Mouse (Mus musculus) right cerebral cortex, postnatal 14 days (tissue): ENCODE results near the gene Eif2d.
A peak's percentile ranks its signal among the peaks of the same experiment; 100 is the strongest.

Experiments used
- DNase-seq: peaks from one replicate; pipeline ENCODE4 v3.0.0; 2022

Eif2d gene

DNA sequence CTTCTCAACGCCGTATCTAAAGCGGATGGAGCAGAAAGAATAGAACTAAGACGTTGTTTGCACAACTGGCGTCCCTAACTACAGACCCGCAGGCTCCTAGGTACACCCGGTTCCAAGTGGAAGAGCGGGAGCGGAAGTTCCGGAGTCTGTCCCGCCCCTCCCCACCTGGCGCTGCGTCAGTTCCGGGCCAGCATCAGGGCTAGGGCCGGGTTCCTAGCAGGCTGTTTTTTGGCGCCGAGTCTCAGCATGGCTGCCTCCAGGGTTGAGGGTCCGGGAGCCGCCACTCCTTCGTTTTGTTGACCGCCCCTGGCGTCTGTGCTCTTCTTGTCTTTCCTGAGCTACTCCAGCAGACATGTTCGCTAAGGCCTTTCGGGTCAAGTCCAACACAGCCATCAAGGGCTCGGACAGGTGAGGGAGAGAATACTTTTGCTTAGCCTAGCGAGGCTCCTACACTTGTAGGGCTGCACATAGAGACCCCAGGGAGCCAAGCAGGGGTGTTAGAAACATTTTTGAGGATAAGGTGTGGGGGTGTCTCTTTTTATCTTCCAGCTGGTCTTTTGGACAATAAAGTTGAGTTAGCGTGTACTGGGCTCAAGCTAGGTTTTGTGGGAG lies at the start of gene Eif2d:
Gene Eif2d (plus strand): TSS at position 164 of the 612 bp plus-strand sequence.
- peak; percentile 87 for DNase-seq

DNA sequence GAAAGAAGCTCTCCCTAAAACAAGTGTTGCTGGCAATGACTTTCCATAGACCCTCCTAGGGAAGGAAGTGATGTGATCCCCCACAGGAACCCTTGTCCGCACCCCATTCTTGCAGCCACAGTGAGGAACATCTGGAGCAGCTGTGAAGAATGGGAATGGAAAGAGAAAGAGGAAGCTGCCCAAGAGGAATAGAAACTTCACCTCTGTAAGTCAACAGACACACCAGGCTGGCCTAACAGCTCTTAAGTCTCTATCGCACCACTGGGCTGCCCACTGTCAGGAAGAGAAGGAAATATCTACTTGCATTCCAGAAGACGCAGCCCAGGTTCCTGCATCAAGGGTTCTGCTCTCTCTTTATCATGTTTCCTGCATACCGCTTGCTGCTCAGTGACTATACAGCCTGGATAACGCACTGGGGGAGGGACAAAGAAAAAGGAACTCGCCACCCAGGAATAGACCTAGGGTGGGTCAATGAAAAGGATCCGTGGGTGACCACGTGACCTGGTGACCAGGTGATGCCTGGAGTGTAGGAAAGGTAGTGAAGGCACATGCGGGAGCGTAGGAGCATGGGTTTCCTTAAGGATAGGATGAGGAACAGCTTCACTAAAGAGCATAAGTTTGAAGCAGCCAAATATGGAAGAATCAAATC lies 49.1 kb upstream of the Eif2d start:
- DNase-seq = no peak

DNA sequence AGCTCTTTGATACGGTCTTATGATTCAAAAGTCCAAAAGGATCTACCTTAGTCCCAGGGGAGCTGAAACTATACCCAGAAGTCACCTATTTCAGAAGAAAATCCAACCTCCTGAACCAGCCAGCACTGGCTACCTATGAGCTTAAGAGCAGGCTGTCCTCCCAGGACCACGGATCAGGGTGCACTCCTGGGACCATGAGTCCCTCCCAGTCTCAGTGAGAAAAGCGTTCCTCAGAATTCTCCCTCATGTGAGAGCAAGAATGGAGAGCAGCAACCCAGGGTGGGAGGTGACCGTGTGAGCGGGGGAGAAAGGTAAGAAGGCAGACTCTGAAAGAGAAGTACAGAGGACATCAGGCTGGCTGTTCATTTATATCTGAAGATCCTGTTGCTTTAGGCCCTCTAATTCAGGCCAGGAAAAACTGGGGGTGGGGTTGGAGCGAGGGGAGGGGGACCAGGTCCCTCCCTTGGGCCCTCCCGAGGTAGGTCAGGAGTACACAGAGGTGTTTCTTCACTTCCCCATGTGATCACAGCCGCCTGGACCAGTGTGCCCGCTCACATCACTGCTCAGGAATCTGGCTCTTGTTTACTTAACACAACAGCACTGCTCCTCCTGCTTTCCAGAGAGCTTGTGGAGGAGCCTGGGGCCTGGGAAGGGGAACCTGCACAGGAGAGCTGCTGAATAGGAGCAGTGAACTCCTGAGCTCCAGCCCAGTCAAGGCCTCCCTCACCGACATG lies 45.2 kb upstream of the Eif2d start:
- DNase-seq = no peak

DNA sequence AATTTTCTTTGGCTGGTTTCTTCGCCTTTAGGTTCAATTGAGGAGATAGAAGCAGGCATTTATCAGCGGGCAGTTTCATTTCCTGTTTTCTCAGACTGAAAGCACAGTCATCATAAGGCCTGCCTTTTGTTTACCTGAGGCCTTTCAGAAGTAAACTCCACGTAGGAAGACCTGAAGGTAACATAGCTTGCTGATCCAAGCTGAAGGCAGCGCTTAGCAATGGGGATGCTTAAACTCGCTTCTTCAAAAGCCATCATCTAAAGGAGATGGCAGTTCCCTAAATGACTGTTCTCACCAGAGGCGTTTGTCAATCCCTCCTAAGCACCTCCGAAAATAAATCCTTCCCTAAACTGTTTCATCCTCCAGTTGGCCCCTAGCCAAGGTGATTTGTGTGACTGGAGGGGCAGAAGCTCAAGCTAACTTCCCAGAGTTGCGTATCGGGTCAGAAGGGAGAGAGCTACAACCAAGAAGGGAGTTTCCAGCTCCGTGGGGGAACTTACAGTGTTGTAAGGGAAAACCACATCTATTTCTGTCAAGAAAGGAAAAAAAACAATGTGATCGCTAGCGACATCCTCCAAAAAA lies 42.4 kb upstream of the Eif2d start:
- no peak for DNase-seq

DNA sequence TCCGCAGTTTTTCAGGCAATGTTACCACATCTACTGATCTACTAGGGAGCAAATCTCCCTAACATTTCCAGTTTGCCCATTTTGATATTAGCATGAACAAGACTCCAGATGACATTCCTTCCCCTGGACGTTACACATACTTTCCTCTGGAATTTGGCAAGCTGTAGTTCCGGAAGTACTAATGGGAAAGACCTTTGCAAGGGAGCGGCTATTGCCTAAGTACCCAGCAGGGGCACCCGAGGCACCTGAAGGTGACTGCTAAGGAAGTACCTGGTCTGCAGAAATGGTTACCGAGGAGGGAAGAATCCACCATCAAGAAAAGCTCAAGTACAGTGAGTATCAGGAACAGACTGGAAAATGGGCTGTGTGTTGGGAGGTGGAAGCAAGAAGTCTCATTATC lies 40.4 kb upstream of the Eif2d start:
- no peak for DNase-seq

DNA sequence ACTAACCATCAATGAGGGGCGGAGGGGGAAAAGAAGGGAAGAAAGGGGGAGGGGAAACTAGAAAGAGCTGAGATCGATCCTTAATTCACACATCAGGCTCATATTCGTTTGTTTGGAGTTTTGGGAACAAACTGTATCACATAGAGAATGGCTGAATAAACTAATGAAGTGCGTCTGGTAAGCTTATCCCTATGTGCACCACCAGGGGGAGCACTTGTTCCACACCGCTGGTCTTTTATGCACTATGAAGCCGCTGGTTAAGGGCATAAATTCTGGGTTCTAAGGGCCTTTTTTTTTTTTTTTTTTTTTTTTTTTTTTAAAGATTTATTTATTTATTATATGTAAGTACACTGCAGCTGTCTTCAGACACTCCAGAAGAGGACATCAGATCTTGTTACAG lies 37.0 kb upstream of the Eif2d start:
- DNase-seq = peak; percentile 69

DNA sequence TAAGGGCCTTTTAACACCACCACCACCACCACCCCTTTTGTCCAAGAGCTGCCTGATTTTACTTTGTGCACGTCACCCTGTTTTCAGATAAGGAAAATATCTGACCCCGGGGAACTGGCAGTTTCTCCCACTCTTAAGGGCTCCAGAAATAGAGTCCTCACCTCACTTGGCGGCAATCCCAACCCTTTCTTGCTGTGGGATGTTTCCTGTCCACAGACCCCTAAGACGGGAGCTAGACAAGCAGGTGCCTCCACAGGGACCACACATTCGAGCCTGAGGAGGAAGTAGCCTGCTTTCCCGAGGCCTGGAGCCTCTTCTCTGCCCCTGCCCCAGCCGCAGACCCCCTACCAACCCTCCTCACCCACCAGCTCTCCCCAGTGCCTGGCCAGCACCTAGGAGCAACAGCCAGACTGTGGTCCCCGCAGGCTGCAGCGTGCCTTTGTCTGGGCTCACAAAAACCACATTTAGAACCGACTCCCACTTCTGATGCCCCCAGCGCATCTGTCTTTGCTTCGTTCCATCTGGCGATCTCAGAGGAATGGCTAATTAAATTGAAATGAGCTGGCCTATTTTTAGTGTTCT lies 36.5 kb upstream of the Eif2d start:
- peak; percentile 42 for DNase-seq

DNA sequence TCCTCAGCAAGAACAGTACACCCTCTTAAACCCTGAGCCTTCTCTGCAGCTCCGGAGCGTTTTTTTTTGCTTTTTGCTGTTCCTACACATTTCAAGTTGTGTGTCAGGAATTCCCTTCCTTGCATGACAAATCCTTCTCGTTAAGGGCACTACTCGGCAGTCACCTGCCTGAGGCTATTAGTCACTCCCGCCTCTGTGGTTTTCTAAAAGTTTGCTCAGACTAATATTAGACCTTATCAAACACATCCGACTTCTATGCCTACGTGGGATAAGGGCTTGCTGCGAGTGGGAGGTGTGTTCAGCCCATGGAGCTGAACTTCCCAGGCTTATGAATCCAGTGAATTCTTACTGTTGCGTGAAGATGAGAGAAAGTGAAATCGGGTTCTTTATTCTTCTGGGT lies 34.5 kb upstream of the Eif2d start:
- DNase-seq = no peak

DNA sequence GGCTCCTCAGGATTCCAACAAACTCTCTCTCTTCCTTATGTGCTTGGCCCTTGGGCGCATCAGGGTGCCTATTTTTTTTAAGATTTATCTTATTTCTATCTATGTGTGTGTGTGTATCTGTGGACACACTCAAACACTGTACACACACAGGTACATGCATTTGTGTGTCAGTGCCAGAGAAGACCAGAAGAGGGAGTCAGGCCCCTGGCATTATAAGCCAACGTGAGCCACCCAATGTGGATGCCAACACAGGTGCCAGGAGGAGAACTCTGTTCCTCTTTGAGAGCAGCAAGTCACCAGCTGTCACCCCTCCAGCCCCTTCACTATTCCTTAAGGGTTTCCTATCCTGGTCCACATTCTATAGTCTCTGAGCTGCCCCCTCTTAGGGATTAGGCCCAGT lies 34.0 kb upstream of the Eif2d start:
- DNase-seq = no peak

DNA sequence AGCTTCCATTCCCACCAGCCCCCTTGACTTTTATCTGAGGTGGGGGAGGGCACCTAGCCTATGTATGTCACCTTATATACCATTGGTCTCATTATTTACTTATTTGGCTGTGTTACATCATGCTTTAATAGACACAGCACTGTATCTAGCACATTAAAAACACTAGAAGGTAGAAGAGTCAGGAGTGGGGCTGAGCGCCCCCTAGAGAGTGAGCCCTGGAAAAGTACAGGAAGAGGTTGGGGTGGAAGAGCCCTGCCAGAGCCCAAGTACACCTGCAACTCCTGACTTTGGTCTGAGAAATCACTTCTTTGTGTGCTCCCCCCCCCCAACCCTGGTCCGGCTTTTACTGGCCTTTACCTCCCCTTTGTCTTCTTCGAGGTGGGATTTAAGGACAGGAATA lies 31.0 kb upstream of the Eif2d start:
- DNase-seq = no peak

DNA sequence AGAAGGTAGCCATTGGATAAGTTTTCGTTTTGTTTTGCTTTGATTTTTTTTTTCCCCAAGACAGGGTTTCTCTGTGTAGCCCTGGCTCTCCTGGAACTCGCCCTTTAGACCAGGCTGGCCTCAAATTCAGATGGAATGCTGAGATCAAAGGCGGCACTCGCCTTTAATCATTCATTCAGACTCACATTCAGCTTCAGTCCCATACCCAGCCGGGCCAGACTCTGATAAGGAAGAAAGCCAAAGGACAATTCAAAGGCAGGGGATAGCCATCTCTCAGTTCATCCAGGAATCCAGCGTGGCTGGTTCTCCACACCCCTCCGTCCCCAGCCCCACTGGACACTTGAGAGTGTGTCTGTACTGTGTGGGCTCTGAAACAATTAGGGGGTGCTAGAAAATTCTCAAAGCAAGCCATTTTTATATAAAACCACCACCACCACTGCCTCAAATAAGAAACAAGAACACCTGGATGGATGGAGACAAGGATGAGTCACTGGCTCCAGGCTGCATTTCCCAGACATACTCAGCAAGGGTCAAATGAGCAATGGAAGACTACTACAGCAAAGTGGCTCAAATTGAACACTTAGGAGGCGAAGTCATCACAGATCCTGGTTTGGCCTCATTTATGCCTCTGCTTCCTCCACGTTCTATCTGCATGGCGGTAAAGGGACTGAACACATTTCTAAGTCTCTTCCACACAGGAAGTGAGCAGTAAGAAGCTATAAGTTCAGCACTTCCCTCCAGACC lies 29.3 kb upstream of the Eif2d start:
- no peak for DNase-seq

DNA sequence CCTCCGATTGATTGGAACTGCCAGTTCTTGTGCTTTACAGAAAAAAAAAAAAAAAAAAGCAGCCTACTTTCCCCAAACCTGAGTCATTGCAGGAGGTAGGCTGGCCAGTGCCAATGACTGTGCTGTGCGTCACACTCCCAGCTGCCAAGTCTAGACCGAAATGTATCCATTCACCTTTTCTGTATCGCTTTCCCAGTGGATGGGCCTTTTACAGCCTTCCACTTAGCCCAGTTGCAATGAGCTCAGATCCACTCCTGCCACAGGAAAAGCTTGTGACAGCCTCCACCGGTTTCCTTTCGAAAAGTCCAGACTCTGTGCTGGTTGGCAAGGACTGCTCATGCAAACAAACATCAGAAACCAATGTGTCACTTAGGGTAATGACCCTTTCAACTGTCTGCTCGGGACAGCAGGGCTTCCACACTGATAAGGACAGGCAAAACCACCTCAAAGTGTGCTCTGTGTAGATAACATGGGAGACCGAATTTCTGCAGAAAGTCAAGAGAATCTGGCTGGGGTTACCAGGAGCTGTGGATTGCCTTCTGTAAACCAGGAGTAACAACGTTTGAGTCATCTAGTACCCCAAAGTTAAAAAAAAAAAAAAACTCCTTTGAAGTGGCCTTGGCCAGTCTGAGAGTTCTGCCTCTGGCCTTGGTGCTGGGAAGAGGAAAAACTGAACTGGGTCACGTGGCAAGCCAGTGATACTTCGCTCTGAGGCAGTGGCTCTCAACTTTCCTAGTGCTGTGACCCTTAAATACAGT lies 26.8 kb upstream of the Eif2d start:
- no peak for DNase-seq

DNA sequence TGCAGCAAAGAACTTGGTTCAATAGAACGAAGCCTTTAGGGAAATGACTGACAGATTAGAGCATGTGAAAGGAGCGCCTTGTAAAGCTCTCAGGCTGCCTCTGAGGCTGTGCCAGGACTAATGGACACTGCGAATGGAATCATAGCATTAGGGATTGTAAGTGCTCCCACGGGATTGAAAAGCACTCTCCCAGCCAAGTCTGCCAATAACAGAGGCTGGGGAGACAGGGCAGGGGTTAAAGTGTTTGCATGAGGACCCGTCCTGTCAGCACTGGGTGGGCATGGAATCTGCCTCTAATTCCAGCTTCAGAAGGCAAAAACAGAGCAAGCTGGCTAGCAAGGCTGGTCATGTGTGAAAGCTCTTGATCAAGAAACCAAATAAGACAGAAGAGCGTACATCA lies 18.8 kb upstream of the Eif2d start:
- no peak for DNase-seq

DNA sequence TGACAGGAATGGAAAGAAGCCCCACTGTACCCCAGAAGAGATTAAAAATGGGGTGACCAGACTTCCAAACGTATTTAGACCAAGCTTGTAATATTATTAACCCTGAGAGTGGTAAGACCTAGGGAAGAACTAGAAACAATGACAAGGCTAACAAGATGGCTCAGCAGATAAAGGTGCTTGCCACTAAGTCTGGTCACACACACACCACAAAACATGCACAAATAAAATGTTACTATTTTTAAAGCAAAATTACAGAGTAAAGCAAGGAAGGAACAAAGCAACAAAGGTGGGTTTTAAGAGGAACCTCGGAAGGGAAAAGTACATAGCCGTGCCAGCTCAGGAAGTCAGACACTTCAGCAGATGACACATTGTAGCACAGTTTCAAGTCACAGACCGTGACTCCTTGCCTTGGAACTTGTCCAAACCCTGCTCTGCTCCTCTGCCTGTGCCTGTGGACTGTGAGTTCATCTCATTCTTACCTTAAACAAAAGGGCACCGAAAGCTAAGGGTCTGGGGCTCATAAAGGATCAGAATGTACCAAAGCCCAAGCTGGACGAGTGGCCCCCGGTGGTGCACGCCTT lies 17.9 kb upstream of the Eif2d start:
- no peak for DNase-seq

DNA sequence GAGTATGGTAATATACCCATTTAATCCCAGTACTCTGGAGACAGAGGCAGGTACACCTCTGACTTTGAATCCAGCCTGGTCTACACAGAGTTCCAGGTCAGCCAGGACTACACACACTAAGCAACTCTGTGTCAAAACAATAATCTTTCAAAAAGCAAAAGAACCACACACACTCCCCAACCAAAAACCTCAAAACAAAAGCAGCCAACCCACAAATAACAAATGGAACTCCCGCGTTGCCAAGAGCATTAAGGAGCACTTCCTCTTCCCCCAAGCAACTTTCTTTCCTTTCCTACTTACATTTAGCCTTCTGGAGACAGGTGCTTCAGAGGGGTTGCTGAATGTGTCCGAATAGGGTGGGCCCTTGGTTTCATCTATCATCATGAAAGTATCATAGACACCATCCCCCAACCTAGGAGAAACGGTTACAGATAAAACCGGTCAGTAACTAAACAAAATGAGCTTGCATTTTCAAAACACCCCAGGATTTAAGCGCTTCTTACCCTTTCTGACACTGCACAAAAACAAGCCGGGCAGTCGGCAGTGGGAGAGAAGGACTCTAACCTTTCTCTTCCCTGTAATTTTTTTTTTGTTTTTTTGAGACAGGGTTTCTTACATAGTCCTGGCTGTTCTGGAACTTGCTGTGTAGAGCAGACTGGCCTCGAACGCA lies 16.9 kb upstream of the Eif2d start:
- no peak for DNase-seq

DNA sequence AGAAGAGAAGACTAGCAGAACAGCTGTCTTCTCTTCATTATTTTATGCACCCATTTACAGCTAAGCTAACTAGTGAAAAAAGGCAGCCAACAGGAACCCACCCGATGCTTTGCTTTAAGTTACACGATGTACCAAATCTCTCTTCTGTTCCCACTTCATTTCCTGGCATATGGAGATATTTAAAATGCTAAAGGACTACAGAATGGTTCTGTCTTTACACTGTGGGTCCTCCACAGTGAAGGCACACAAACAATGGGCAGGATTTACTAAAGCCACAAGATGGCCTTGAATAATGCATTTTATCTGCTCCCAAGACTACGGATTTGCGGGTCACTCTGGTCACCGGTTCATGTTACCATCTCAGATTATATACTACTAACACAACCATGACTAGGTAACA lies 15.9 kb upstream of the Eif2d start:
- DNase-seq = no peak

DNA sequence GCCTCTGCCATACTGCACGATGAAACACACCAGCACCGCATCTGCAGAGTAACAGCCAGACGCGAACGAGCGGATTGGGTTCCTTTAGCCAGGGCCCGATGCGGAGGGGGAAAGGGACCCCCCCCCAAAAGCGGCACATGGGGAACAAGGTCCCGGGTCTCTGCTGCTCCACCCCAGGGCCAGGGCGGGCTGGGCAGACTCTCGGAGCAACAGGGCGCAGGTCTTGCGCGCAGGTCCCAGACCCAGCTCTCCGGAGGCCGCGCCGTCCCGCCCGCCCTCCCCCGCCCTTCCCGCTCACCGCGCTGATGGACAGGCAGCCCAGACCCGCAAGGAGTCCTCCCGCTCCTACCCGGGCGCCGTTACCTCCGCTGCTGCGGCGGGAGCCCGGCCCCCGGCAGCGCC lies 15.3 kb upstream of the Eif2d start:
- DNase-seq = no peak

DNA sequence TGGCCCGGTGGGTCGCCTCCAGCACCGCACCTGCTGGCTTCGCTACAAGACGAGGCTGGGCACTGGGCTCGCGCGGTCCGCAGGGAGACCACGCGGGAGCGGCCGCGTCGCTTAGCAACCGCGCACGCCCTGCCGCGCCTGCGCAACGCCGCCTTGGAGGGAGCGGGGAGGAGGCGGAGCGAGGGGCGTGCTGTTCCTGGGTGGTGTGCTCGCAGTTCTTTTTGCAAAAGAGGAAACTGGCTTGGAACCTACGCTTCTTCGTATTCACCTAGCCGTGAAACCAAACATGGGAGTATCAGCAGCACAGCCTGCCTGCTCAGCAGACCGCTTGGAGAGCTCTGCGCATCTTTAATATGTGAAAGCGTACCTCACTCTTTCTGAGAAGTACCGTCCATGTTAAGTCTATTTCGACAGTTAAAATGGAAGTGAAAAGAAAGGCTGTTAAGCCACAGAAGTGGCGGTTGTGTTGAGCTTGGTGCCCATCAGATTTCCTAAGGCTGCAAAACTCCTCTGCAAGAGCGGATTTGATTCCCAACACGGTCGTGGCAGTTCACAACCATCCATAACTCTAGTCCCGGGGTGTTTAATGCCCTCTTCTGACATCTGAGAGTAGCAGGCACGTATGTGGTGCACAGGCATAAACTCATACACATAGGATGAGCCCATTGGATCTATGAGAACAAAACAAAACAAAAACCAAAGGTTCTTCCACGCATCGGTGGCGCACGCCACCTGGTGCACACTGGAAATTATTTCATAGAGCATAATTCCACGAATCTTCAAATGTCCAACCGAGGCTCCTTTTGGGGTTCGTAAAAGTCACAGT lies 14.6 kb upstream of the Eif2d start, which contains the start of gene Dyrk3:
Gene Dyrk3 (minus strand): TSS at position 150 of the 826 bp plus-strand sequence.
- DNase-seq = peak; percentile 89

DNA sequence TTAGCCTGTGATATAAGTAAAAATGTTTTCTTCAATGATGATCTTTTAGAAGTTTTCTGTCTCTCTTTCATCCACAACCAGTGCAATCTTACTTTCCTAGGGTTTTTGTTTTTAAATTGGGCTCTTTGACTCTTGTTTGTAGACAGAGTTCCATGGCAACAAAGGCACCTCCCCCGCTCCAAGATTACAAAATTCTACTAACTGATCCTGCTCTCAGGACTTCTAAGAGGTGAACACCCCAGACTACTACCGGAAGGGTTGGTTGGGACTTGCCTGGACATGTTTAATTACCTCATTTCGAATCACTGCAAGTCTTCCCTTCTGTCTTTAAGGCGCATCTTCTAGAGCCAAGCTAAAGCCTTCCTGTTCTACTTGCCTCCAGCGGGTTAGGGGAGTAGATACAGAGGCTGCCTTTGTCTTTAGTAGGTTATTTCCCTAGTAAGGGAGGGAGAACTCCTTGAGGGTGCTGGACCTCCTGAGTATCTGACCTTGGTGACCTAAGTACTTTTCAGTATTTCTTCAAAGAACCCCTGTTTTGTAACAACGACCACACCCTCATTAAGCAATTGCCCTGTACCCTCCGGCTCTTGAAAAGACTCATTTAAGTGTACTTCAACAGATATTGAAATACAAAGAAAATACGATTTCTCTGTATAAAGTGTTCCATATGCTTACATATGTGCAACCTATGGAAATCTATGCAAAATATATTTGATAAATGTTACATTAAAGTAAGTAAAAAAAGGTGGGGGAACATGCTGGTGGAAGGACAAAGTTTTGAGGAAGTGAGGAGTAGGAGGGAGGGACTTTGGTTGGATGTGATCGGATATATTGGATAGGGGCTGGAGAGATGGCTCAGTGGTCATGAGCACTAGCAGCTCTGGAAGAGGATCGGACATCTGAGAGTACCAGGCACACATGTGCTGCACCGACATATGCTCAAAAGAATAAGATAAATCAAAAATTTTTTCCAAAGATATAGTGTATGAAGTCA lies 13.6 kb upstream of the Eif2d start:
- no peak for DNase-seq
